Mouse (Mus musculus) kidney, adult 10 weeks (tissue): ENCODE results near the gene Vkorc1l1. TPM values are rescaled to one million over a fixed set of nuclear protein-coding genes. Genes with fewer than 3 reads are reported as not detected.

Source experiments
- polyA plus RNA-seq: library from polyadenylated mRNA; stranded (reverse); fragments of 350-450 nt; fragmentation: Illumina TruSeq; extraction: RNeasy Lipid Tissue Mini Kit (QIAGEN cat#74804); gene quantifications from one replicate; pipeline ENCODE4 v1.2.3, GENCODE M21; 2014; ENCODE audit warnings: low read depth, low replicate concordance

The Vkorc1l1 gene
- polyA plus RNA-seq: 48.9 TPM

DNA sequence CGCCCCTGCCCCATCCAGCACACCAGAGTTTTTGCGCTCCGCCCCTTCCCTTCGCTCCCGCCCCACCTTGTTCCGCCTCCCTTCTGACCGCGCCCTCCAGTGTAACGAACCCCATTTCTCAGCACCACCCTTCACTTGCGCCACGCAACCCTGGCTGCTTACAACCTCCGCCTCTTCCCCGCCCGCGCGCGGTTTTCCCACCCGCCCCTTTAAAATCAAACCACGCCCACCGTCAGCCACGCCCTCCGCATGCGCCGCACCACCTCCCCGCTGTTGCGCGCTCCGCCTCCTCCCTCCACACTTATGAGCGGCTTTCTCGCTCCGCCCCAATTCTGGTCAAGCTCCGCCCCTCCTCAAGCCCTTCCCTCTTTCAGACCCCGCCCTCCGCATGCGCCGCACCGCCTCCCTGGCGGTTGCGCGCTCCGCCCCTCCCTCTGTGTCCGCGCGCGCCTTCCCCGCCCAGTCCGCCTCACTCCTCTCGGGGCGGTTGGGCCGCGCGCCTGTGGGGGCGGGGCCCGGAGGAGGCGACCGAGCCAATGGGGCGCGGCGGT, at the start of gene Vkorc1l1:
Gene Vkorc1l1, plus strand, starts transcription at position 476 of the 551 bp plus-strand sequence.

DNA sequence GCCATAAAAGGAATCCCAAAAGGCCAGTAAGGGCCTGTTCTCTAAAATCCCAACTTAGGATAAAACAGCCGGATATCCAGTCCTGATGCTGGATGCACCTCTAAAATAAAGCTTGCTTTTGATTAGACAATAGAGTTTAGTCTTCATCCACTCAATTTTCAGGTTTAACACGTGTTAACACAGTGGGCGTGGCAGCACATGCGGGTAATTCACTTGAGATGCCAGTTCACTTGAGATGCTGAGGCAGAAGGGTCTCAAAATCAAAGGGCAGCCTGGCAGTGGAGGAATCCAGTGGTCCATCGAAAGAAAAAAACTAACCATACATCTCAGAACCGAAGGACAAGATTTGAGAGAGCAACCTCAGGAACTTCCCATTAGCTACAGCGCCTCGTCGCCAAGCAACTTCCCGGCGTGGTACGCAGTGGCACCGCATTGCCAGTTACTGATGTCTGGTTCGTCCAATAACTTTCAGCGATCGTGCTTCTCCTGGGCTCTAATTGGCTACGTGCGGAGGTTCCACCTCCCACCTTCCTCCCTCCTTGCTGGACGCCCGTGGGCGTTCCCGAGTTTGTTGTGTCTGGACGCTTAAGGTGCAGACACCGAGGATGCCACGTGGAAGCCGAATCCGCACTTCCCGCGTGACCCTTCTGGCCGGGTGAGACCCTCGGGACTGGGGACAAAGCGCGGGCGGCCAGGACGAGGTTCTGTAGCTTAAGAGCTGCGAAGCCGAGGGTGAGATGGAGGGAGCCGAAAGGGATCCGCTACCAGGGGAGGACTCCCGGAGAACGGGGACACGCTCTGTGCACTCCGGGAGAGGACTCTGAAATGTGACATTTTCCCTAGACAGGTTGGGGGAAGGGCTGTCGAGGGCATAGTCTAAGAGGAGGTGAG, 46.3 kb upstream of the Vkorc1l1 start, which contains the start of gene Zbed5:
Gene Zbed5, plus strand, starts transcription at position 526 of the 891 bp plus-strand sequence.

DNA sequence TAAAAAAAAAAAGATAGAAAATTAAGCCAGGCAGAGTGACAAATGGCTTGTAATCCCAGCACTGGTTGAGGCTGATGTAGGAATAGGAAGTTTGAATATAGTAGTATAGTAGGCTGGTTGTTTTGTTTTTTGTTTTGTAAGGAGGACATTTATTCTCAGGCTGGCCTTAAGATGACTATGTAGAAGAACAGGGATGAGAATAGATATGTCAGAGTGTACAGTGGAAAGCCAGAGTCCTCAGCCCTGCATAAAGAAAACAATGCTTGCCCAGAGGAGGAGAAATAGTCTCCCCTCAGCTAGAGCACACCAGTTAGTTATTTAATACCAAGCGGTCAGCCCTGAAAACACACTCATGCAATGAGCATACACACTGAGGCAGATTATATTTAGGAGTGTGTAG, 43.3 kb upstream of the Vkorc1l1 start, which contains the start of gene Phkg1:
Gene Phkg1, minus strand, starts transcription at position 101 of the 400 bp plus-strand sequence.

DNA sequence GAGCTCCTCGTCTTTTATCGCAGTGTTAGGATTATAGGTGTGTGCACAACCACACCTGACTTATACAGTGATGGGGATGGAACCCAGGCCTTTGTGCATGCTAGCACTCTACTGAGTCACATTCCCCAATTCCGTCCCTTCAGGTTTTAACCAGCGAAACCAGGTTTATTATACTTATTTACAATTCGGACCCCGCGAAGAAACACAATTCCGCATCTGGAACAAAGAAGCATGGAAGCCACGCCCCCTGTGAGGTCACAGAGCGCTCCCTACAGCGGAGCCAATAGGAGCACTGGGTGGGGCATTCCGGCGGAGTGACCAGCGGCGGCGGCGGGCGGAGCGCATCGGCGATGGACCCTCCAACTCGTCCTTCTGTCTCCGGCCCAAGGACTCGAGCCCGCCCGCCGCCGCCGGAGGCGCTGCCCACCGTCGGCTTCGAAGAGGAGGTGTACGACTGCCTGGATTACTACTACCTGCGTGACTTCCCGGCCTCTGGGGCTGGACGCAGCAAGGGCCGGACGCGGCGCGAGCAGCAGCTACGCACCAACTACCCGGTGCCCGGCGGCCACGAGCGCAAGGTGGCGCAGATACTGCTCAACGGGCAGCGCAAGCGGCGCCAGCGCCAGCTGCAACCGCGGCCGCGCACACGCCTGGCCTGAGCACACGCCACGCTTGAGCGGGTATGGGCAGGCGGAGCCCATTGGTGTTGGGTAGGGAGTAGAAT, 33.4 kb upstream of the Vkorc1l1 start, which contains the start of gene Nupr1l:
Gene Nupr1l, plus strand, starts transcription at position 299 of the 724 bp plus-strand sequence.

DNA sequence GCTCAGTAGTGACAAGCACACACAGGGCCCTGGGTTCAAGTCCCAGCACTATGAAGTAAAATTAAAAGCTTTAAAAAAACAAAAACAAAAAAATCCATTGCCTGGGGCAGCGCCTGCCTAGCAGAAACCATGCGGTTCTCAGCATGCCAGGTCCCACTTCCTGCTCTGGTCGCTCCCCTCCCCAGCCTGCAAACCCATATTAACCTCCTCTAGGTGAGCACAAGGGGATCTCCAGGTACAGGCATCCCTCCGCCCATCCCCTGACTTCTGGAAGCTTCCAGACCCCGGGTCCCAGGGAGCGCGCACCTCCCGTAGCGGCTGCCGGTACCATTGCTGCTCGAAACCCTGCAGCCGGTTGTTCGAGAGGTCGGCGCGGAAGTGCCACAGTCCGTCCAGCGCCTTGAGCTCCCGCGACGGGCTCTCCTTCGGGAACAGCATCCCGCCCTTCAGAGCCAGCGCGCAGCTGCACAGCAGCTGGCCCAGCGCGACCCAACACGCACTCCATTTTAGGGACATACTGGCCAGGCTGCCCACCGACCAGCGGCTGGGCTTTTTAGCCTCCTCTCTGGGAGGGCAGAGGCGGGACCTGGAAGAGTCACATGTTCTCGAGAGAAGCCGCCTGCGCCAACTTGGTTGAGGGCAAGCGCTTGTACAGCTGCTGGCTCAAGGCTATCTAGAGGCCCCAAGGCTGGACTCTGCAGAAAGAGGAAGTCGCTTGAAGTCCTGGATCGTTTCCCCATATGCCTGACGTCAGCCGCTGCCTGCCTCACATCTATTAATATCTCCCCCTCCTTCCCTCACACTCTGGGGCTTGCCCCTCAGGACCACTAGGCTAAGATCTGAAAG, 60.8 kb downstream of the Vkorc1l1 start, which contains the start of gene Gusb:
Gene Gusb, minus strand, starts transcription at position 749 of the 846 bp plus-strand sequence.

DNA sequence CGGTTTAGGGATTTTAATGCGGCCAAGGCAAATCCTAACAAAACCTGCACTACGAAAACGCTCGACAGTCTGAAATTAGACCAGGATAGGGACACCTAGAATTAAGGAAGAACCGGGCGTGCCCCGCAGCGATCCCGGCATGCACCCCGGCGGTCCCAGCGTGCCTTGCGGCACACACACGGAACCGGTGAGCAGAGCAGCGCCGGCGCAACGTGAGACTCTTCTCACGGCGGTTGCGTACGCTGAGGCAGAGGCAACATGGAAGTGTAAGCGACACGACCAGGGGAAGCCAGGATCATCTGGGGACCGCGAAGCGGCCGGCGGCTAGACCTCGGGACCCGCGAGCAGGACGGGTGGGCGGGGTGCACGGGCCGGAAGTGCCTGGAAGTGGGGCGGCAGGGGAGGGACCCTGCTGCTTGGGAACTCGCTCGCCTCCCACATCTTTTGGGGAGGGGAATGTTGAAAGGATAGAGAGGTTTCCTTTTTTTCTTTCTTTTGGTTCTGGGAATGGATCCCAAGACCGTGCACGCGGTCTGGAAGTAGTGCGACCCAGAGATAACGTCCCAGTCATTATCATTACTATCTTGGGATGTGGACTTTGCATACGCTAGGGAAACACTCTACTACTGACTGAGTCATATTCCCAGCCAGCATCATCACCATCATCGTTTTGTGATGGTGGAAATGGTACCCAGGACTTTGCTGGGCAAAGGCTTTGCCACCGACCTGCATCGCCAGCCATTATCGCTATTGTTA, 87.5 kb downstream of the Vkorc1l1 start, which contains the start of the genes Asl and Crcp:
Gene Asl, minus strand, starts transcription at position 106 of the 756 bp plus-strand sequence.
Gene Crcp, plus strand, starts transcription at position 149 of the 756 bp plus-strand sequence.

Other genes starting within 250 kb of the Vkorc1l1 start
- gene Sept14, start 233.5 kb upstream of the Vkorc1l1 start, polyA plus RNA-seq: not detected
- gene Mrps17, start 226.5 kb upstream of the Vkorc1l1 start, polyA plus RNA-seq: 68.5 TPM
- 79.5 TPM for gene Nipsnap2, start 216.9 kb upstream of the Vkorc1l1 start, polyA plus RNA-seq
- 9.8 TPM for gene Psph, start 154.5 kb upstream of the Vkorc1l1 start, polyA plus RNA-seq
- gene Sumf2, start 95.0 kb upstream of the Vkorc1l1 start, polyA plus RNA-seq: 4.6 TPM
- gene Chchd2, start 54.5 kb upstream of the Vkorc1l1 start, polyA plus RNA-seq: 776 TPM
- 2.1 TPM for gene Zbed5, start 46.2 kb upstream of the Vkorc1l1 start, polyA plus RNA-seq
- 0.36 TPM for gene Phkg1, start 43.4 kb upstream of the Vkorc1l1 start, polyA plus RNA-seq
- 5.8 TPM for gene Nupr1l, start 33.4 kb upstream of the Vkorc1l1 start, polyA plus RNA-seq
- 13.2 TPM for gene Gusb, start 61.1 kb downstream of the Vkorc1l1 start, polyA plus RNA-seq
- gene Asl, start 87.3 kb downstream of the Vkorc1l1 start, polyA plus RNA-seq: 15.5 TPM
- gene Crcp, start 87.3 kb downstream of the Vkorc1l1 start, polyA plus RNA-seq: 16.0 TPM
- gene Tpst1, start 131.4 kb downstream of the Vkorc1l1 start, polyA plus RNA-seq: 6.8 TPM
- 1.2 TPM for gene Kctd7, start 202.9 kb downstream of the Vkorc1l1 start, polyA plus RNA-seq
- gene Rabgef1, start 229.8 kb downstream of the Vkorc1l1 start, polyA plus RNA-seq: 25.6 TPM